8 mouse cellular contexts compared by ENCODE assay signal in genomic region chr14:54463108-54463958, GRCm38 (mm10). TPM values are rescaled to one million over a fixed set of nuclear protein-coding genes. Genes with fewer than 3 reads are reported as not detected.
DNase-seq lines count a peak whose midpoint lies in the region; ATAC-seq and TF ChIP-seq lines count a peak whose summit lies in the region.

No protein-coding gene starts in this region.

- peaks cover 18% of the 10 kb centered on the region for H3K4me1 ChIP-seq in embryonic facial prominence, embryonic 10.5 days
- H3K4me1 ChIP-seq in intestine, embryonic 14.5 days (replicated peaks; ENCODE audit: control insufficient read depth, insufficient read depth, low read length) = peaks cover 9% of the 10 kb centered on the region

- no peak for DNase-seq in layer of hippocampus, adult 2 months (ENCODE audit: low spot score in 2 of 2)
- DNase-seq in layer of hippocampus, postnatal 10 days (ENCODE audit: low spot score in 2 of 2) = no peak
- no peak for DNase-seq in embryonic facial prominence, embryonic 10.5 days (ENCODE audit: low spot score)
- DNase-seq in intestine, embryonic 14.5 days (ENCODE audit: low spot score) = no peak
- DNase-seq in gastrocnemius, postnatal 36 days = no peak
- DNase-seq in natural killer cell, adult 2 months (ENCODE audit: low spot score in 2 of 2) = no peak
- DNase-seq in yolk sac, embryonic 10.5 days (ENCODE audit: low spot score) = no peak

- H3K4me3 ChIP-seq in layer of hippocampus, adult 2 months = peak overlapping the region; percentile 92
- peak overlapping the region; percentile 91 for H3K4me3 ChIP-seq in embryonic facial prominence, embryonic 10.5 days
- peak overlapping the region; percentile 88 for H3K4me3 ChIP-seq in intestine, embryonic 14.5 days (ENCODE audit: low read depth, low read length)

- peak overlapping the region; percentile 61 for H3K4me2 ChIP-seq in intestine, embryonic 14.5 days (ENCODE audit: low read length)

- peak overlapping the region; percentile 81 for H3K9ac ChIP-seq in intestine, embryonic 14.5 days (ENCODE audit: low read length)

- peaks cover 12% of the 10 kb centered on the region for H3K36me3 ChIP-seq in embryonic facial prominence, embryonic 10.5 days (replicated peaks)
- peaks cover 19% of the 10 kb centered on the region for H3K36me3 ChIP-seq in intestine, embryonic 14.5 days (ENCODE audit: control insufficient read depth, insufficient read depth, low read length)

- intact Hi-C loops in gastrocnemius, postnatal 36 days (cut with DNase I) = no loop called here

- H3K27me3 ChIP-seq in embryonic facial prominence, embryonic 10.5 days (replicated peaks; ENCODE audit: low read depth, poor library complexity, severe bottlenecking) = no peaks in the 10 kb centered on the region
- H3K27me3 ChIP-seq in intestine, embryonic 14.5 days (replicated peaks; ENCODE audit: control insufficient read depth, insufficient read depth, low read length) = no peaks in the 10 kb centered on the region

- ATAC-seq in intestine, embryonic 14.5 days (replicated peaks; ENCODE audit: low FRiP score, low TSS enrichment, low read depth) = peak; percentile 54; the same call in 1 of the 2 replicates
- ATAC-seq in monocyte, adult 5-6 weeks (replicated peaks; ENCODE audit: insufficient number of reproducible peaks, low FRiP score, low TSS enrichment, poor library complexity, severe bottlenecking) = peak; percentile 34; the same call in 1 of the 2 replicates

- peak overlapping the region; percentile 87 for H3K27ac ChIP-seq in layer of hippocampus, adult 2 months
- peak overlapping the region; percentile 85 for H3K27ac ChIP-seq in embryonic facial prominence, embryonic 10.5 days (replicated peaks)
- H3K27ac ChIP-seq in intestine, embryonic 14.5 days (ENCODE audit: low read depth) = peak overlapping the region; percentile 28

- 14% methylated on average over 12 of the region's 12 CpGs for WGBS in embryonic facial prominence, embryonic 10.5 days
- 14% methylated on average over 12 of the region's 12 CpGs for WGBS in intestine, embryonic 14.5 days

- no peaks in the 10 kb centered on the region for H3K9me3 ChIP-seq in embryonic facial prominence, embryonic 10.5 days
- H3K9me3 ChIP-seq in intestine, embryonic 14.5 days (ENCODE audit: control insufficient read depth, low read length) = no peaks in the 10 kb centered on the region

- TF ChIP-seq CTCF in layer of hippocampus, adult 2 months (conservative IDR thresholded peaks at IDR 0.05) = no peak

RNA-seq across cellular contexts. Expression of gene Lrp10, which starts 0.6 kb away (rescaled TPM):
- 10 to 100 TPM; 28.5 to 30.3 TPM for total RNA-seq in layer of hippocampus, adult 2 months (2021)
- total RNA-seq in layer of hippocampus, postnatal 10 days (2021) = 10 to 100 TPM; 40.3 to 42.2 TPM
- polyA plus RNA-seq in embryonic facial prominence, embryonic 10.5 days (2016; fragmentation: Nextera tagmentation; extraction: Ambion mirVana) = 23.2 and 23.4 TPM in 2 replicates
- polyA plus RNA-seq in intestine, embryonic 14.5 days (2014; fragmentation: Nextera tagmentation; extraction: Ambion mirVana) = 43.7 and 50.7 TPM in 2 replicates
- 49.1 to 94.7 TPM (median 53.7 TPM) in 3 replicates for total RNA-seq in monocyte, adult 5-6 weeks (2017)
- total RNA-seq in gastrocnemius, postnatal 36 days (2021) = 10 to 100 TPM; 34.2 to 36.1 TPM

RNA-seq across cellular contexts. Expression of gene Rem2, which starts 12.6 kb away (rescaled TPM):
- 10 to 100 TPM; 23.9 to 24.0 TPM for total RNA-seq in layer of hippocampus, adult 2 months (2021)
- total RNA-seq in layer of hippocampus, postnatal 10 days (2021) = 10 to 100 TPM; 26.9 to 31.5 TPM
- polyA plus RNA-seq in embryonic facial prominence, embryonic 10.5 days (2016; fragmentation: Nextera tagmentation; extraction: Ambion mirVana) = 9.1 and 9.9 TPM in 2 replicates
- polyA plus RNA-seq in intestine, embryonic 14.5 days (2014; fragmentation: Nextera tagmentation; extraction: Ambion mirVana) = 2.9 and 3.7 TPM in 2 replicates
- 0.68 TPM in 1 of 3 replicates, not detected in the others for total RNA-seq in monocyte, adult 5-6 weeks (2017)
- not detected for total RNA-seq in gastrocnemius, postnatal 36 days (2021)

RNA-seq across cellular contexts. Expression of gene Mmp14, which starts 31.9 kb away (rescaled TPM):
- total RNA-seq in layer of hippocampus, adult 2 months (2021) = 10 to 100 TPM; 16.1 to 18.4 TPM
- 10 to 100 TPM; 39.1 to 41.0 TPM for total RNA-seq in layer of hippocampus, postnatal 10 days (2021)
- polyA plus RNA-seq in embryonic facial prominence, embryonic 10.5 days (2016; fragmentation: Nextera tagmentation; extraction: Ambion mirVana) = 62.7 and 69.5 TPM in 2 replicates
- 129 and 133 TPM in 2 replicates for polyA plus RNA-seq in intestine, embryonic 14.5 days (2014; fragmentation: Nextera tagmentation; extraction: Ambion mirVana)
- total RNA-seq in monocyte, adult 5-6 weeks (2017) = 0.78 to 0.96 TPM in 2 of 3 replicates, not detected in the other
- total RNA-seq in gastrocnemius, postnatal 36 days (2021) = 10 to 100 TPM; 10.7 to 10.8 TPM

RNA-seq across cellular contexts. Expression of gene Mrpl52, which starts 36.6 kb away (rescaled TPM):
- total RNA-seq in layer of hippocampus, adult 2 months (2021) = 100 to 1,000 TPM in 1 of 2 experiments, 10 to 100 TPM in 1; 99.8 to 101 TPM
- total RNA-seq in layer of hippocampus, postnatal 10 days (2021) = 100 to 1,000 TPM; 109 to 138 TPM
- polyA plus RNA-seq in embryonic facial prominence, embryonic 10.5 days (2016; fragmentation: Nextera tagmentation; extraction: Ambion mirVana) = 201 and 207 TPM in 2 replicates
- polyA plus RNA-seq in intestine, embryonic 14.5 days (2014; fragmentation: Nextera tagmentation; extraction: Ambion mirVana) = 316 and 324 TPM in 2 replicates
- 49.3 to 72.4 TPM (median 52.8 TPM) in 3 replicates for total RNA-seq in monocyte, adult 5-6 weeks (2017)
- 10 to 100 TPM; 87.6 to 92.8 TPM for total RNA-seq in gastrocnemius, postnatal 36 days (2021)

RNA-seq across cellular contexts. Expression of gene Slc7a7, which starts 45.8 kb away (rescaled TPM):
- 1 to 10 TPM; 1.4 to 2.0 TPM for total RNA-seq in layer of hippocampus, adult 2 months (2021)
- total RNA-seq in layer of hippocampus, postnatal 10 days (2021) = 1 to 10 TPM; 2.5 to 2.7 TPM
- polyA plus RNA-seq in embryonic facial prominence, embryonic 10.5 days (2016; fragmentation: Nextera tagmentation; extraction: Ambion mirVana) = 3.6 and 4.2 TPM in 2 replicates
- 19.3 and 21.5 TPM in 2 replicates for polyA plus RNA-seq in intestine, embryonic 14.5 days (2014; fragmentation: Nextera tagmentation; extraction: Ambion mirVana)
- total RNA-seq in monocyte, adult 5-6 weeks (2017) = 11.3 to 16.7 TPM (median 13.6 TPM) in 3 replicates
- total RNA-seq in gastrocnemius, postnatal 36 days (2021) = 1 to 10 TPM in 1 of 2 experiments, under 1 TPM in 1; 0.97 to 1.5 TPM

Comparison
In these comparisons a context has a peak if more than half of its experiments do, and no peak if none do; other contexts are left out.
1. H3K27ac ChIP-seq: peak in every context shown above with its lines; median percentile 87 in layer of hippocampus, adult 2 months; 85 in embryonic facial prominence, embryonic 10.5 days; 28 in intestine, embryonic 14.5 days.
2. RNA of gene Rem2, which starts 12.6 kb away (total RNA-seq): 26.9 to 31.5 TPM in layer of hippocampus, postnatal 10 days and 23.9 to 24.0 TPM in layer of hippocampus, adult 2 months; 0.68 TPM in monocyte, adult 5-6 weeks and not detected in gastrocnemius, postnatal 36 days; every median in the first group is over 10 times any median in the second.
3. Peak in every context shown above with its lines, with median percentiles within 50 percentile points of each other: H3K4me3 ChIP-seq.